Mouse (Mus musculus): ENCODE results near the gene Bicc1. TPM values are rescaled to one million over a fixed set of nuclear protein-coding genes. Genes with fewer than 3 reads are reported as not detected.

Bicc1 gene
- not detected in 2 replicates for total RNA-seq (2017)

GRCm38 (mm10) chr10:71159676-71160235, at the start of gene Bicc1:
Gene Bicc1 (minus strand): TSS chr10:71159700.
- ATAC-seq (replicated peaks; ENCODE audit: low read depth, poor library complexity, severe bottlenecking), result no peak

GRCm38 (mm10) chr10:71201512-71201911, 42.0 kb upstream of the Bicc1 start:
- ATAC-seq (replicated peaks; ENCODE audit: low read depth, poor library complexity, severe bottlenecking), result no peak

- no peak for ATAC-seq (replicated peaks; ENCODE audit: low read depth, poor library complexity, severe bottlenecking)
These were observed 41.5 kb upstream of the Bicc1 start for GRCm38 (mm10) chr10:71200964-71201363.

- no peak for ATAC-seq (replicated peaks; ENCODE audit: low read depth, poor library complexity, severe bottlenecking)
These were observed 39.2 kb upstream of the Bicc1 start for GRCm38 (mm10) chr10:71198676-71199075.

GRCm38 (mm10) chr10:71197036-71197785, 37.7 kb upstream of the Bicc1 start:
- ATAC-seq (replicated peaks; ENCODE audit: low read depth, poor library complexity, severe bottlenecking), result no peak

- no peak for ATAC-seq (replicated peaks; ENCODE audit: low read depth, poor library complexity, severe bottlenecking)
These were observed 36.0 kb upstream of the Bicc1 start for GRCm38 (mm10) chr10:71195501-71195900.

GRCm38 (mm10) chr10:71194713-71195112, 35.2 kb upstream of the Bicc1 start:
- ATAC-seq (replicated peaks; ENCODE audit: low read depth, poor library complexity, severe bottlenecking), result no peak

- ATAC-seq (replicated peaks; ENCODE audit: low read depth, poor library complexity, severe bottlenecking), result no peak
These were observed 33.8 kb upstream of the Bicc1 start for GRCm38 (mm10) chr10:71193319-71193718.

GRCm38 (mm10) chr10:71192886-71193285, 33.4 kb upstream of the Bicc1 start:
- no peak for ATAC-seq (replicated peaks; ENCODE audit: low read depth, poor library complexity, severe bottlenecking)

GRCm38 (mm10) chr10:71188681-71189080, 29.2 kb upstream of the Bicc1 start:
- no peak for ATAC-seq (replicated peaks; ENCODE audit: low read depth, poor library complexity, severe bottlenecking)

- no peak for ATAC-seq (replicated peaks; ENCODE audit: low read depth, poor library complexity, severe bottlenecking)
These were observed 25.6 kb upstream of the Bicc1 start for GRCm38 (mm10) chr10:71185059-71185458.

- no peak for ATAC-seq (replicated peaks; ENCODE audit: low read depth, poor library complexity, severe bottlenecking)
These were observed 24.0 kb upstream of the Bicc1 start for GRCm38 (mm10) chr10:71183339-71184031.

- no peak for ATAC-seq (replicated peaks; ENCODE audit: low read depth, poor library complexity, severe bottlenecking)
These were observed 22.4 kb upstream of the Bicc1 start for GRCm38 (mm10) chr10:71181931-71182330.

GRCm38 (mm10) chr10:71181091-71181490, 21.6 kb upstream of the Bicc1 start:
- no peak for ATAC-seq (replicated peaks; ENCODE audit: low read depth, poor library complexity, severe bottlenecking)

- no peak for ATAC-seq (replicated peaks; ENCODE audit: low read depth, poor library complexity, severe bottlenecking)
These were observed 20.6 kb upstream of the Bicc1 start for GRCm38 (mm10) chr10:71180057-71180456.

GRCm38 (mm10) chr10:71177201-71177600, 17.7 kb upstream of the Bicc1 start:
- no peak for ATAC-seq (replicated peaks; ENCODE audit: low read depth, poor library complexity, severe bottlenecking)

GRCm38 (mm10) chr10:71176341-71176740, 16.8 kb upstream of the Bicc1 start:
- no peak for ATAC-seq (replicated peaks; ENCODE audit: low read depth, poor library complexity, severe bottlenecking)

GRCm38 (mm10) chr10:71175280-71175679, 15.8 kb upstream of the Bicc1 start:
- no peak for ATAC-seq (replicated peaks; ENCODE audit: low read depth, poor library complexity, severe bottlenecking)

- no peak for ATAC-seq (replicated peaks; ENCODE audit: low read depth, poor library complexity, severe bottlenecking)
These were observed 11.9 kb upstream of the Bicc1 start for GRCm38 (mm10) chr10:71171414-71171813.

- no peak for ATAC-seq (replicated peaks; ENCODE audit: low read depth, poor library complexity, severe bottlenecking)
These were observed 11.3 kb upstream of the Bicc1 start for GRCm38 (mm10) chr10:71170771-71171170.

GRCm38 (mm10) chr10:71169811-71170210, 10.3 kb upstream of the Bicc1 start:
- ATAC-seq (replicated peaks; ENCODE audit: low read depth, poor library complexity, severe bottlenecking), result no peak

All from common myeloid progenitor, adult 5-6 weeks (primary cell).